7 mouse cellular contexts compared by ENCODE assay signal in the genomic region with DNA sequence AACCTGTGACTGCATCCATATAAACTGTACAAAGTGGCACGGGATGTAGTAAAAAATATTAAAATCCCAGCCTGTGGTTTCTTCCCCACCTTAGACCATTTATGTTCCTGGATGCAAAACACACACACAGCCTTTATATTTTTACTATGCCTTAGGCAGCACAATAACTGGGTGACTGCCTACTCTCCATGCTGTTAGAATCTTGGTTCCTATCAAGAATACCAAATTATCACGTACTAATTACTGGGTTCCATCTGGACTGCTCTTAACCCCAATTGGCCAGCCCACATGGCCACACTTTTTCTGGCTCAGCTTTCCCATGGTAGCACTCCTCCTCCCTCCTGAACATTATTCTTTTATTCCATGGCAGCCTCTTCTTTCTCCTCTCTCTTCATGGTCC.
DNase-seq lines count a peak whose midpoint lies in the region; ATAC-seq and TF ChIP-seq lines count a peak whose summit lies in the region.
"Not testable (repeated sequence)": the region's sequence is repeated elsewhere in the genome, so short reads cannot be mapped to it uniquely, and the experiment has no call there.

No protein-coding gene starts in this region.

- DNase-seq in brain, embryonic 14.5 days (ENCODE audit: low read depth), result peak; percentile 59
- DNase-seq in layer of hippocampus, adult 9-11 months, result peak; percentile 18

- not testable (repeated sequence) for TF ChIP-seq POLR2A in brain, embryonic 14.5 days (IDR thresholded peaks at IDR 0.05; ENCODE audit: borderline replicate concordance, extremely low read depth, insufficient read depth, insufficient read length, poor library complexity, severe bottlenecking)

- not testable (repeated sequence) for H3K4me3 ChIP-seq in forebrain, embryonic 13.5 days; forebrain, embryonic 16.5 days (replicated peaks; ENCODE audit: low read length); hindbrain, embryonic 16.5 days (ENCODE audit: low read length); midbrain, embryonic 16.5 days (ENCODE audit: low read depth, low read length); neural tube, embryonic 14.5 days (ENCODE audit: low read depth, low read length)

- not testable (repeated sequence) for H3K36me3 ChIP-seq in forebrain, embryonic 13.5 days (ENCODE audit: poor library complexity, severe bottlenecking); forebrain, embryonic 16.5 days (ENCODE audit: control insufficient read depth, insufficient read depth); hindbrain, embryonic 16.5 days (ENCODE audit: control insufficient read depth, insufficient read depth, low read length); midbrain, embryonic 16.5 days (ENCODE audit: control insufficient read depth, insufficient read depth, low read length); neural tube, embryonic 14.5 days (ENCODE audit: control insufficient read depth, insufficient read depth, low read length)

- not testable (repeated sequence) for H3K4me2 ChIP-seq in forebrain, embryonic 13.5 days; forebrain, embryonic 16.5 days (ENCODE audit: low read length); hindbrain, embryonic 16.5 days (ENCODE audit: low read length); midbrain, embryonic 16.5 days (ENCODE audit: low read length); neural tube, embryonic 14.5 days (ENCODE audit: low read depth, low read length)

- not testable (repeated sequence) for H3K9me3 ChIP-seq in forebrain, embryonic 13.5 days (replicated peaks); forebrain, embryonic 16.5 days (ENCODE audit: control insufficient read depth, low read length); hindbrain, embryonic 16.5 days (ENCODE audit: control insufficient read depth, low read length); midbrain, embryonic 16.5 days (replicated peaks; ENCODE audit: control insufficient read depth, low read length, poor library complexity, severe bottlenecking); neural tube, embryonic 14.5 days (ENCODE audit: control insufficient read depth, low read length)

- H3K9ac ChIP-seq in forebrain, embryonic 13.5 days; forebrain, embryonic 16.5 days (replicated peaks; ENCODE audit: low read depth, low read length); hindbrain, embryonic 16.5 days (ENCODE audit: low read depth, low read length); midbrain, embryonic 16.5 days (ENCODE audit: low read depth, low read length); neural tube, embryonic 14.5 days (replicated peaks; ENCODE audit: low read depth, low read length): not testable (repeated sequence)

- 35% methylated on average over 2 of the region's 2 CpGs for WGBS in forebrain, embryonic 13.5 days
- 15% methylated on average over 2 of the region's 2 CpGs for WGBS in forebrain, embryonic 16.5 days
- 71% methylated on average over 2 of the region's 2 CpGs for WGBS in hindbrain, embryonic 16.5 days
- 57% methylated on average over 2 of the region's 2 CpGs for WGBS in midbrain, embryonic 16.5 days
- WGBS in neural tube, embryonic 14.5 days, result 59% methylated on average over 2 of the region's 2 CpGs

- peak; percentile 91 for ATAC-seq in forebrain, embryonic 13.5 days
- peak; percentile 92 for ATAC-seq in forebrain, embryonic 16.5 days
- ATAC-seq in hindbrain, embryonic 16.5 days, result peak; percentile 48; the same call in 1 of the 2 replicates
- peak; percentile 58; the same call in 1 of the 2 replicates for ATAC-seq in midbrain, embryonic 16.5 days
- ATAC-seq in neural tube, embryonic 14.5 days (ENCODE audit: low read depth), result peak; percentile 53

- H3K27me3 ChIP-seq in forebrain, embryonic 13.5 days; forebrain, embryonic 16.5 days (replicated peaks; ENCODE audit: control insufficient read depth, insufficient read depth, low read length); hindbrain, embryonic 16.5 days (replicated peaks; ENCODE audit: control insufficient read depth, insufficient read depth, low read length); midbrain, embryonic 16.5 days (ENCODE audit: control insufficient read depth, insufficient read depth, low read depth, low read length); neural tube, embryonic 14.5 days (ENCODE audit: control insufficient read depth, insufficient read depth, low read length): not testable (repeated sequence)

- H3K27ac ChIP-seq in forebrain, embryonic 13.5 days; forebrain, embryonic 16.5 days (ENCODE audit: low read length); hindbrain, embryonic 16.5 days (ENCODE audit: low read depth, low read length); midbrain, embryonic 16.5 days (ENCODE audit: low read length); neural tube, embryonic 14.5 days (ENCODE audit: low read depth, low read length): not testable (repeated sequence)

- H3K4me1 ChIP-seq in forebrain, embryonic 13.5 days; forebrain, embryonic 16.5 days (replicated peaks; ENCODE audit: control insufficient read depth, insufficient read depth, low read length); hindbrain, embryonic 16.5 days (ENCODE audit: control insufficient read depth, insufficient read depth, low read depth, low read length); midbrain, embryonic 16.5 days (ENCODE audit: control insufficient read depth, insufficient read depth, low read length); neural tube, embryonic 14.5 days (ENCODE audit: control insufficient read depth, insufficient read depth, low read length): not testable (repeated sequence)

- TF ChIP-seq CTCF in brain, embryonic 14.5 days (IDR thresholded peaks at IDR 0.05; ENCODE audit: borderline replicate concordance, extremely low read depth, insufficient read depth, insufficient read length), result not testable (repeated sequence)
